Mouse (Mus musculus) stomach, embryonic 16.5 days (tissue): ENCODE data around the gene Stk19. TPM values are rescaled to one million over a fixed set of nuclear protein-coding genes. Genes with fewer than 3 reads are reported as not detected.

Experiments
- ATAC-seq: fragments of 200-750 bp; cut with Nextera tagmentation; 2 replicates; pipeline ENCODE4 v1.8.0; 2017; ENCODE audit warnings: moderate number of reproducible peaks, moderate TSS enrichment; ENCODE audit not compliant: insufficient read depth, low FRiP score
- H3K27ac ChIP-seq: fragments of 300-500 bp; sonication (generic); 2 replicates; pipeline ENCODE4 v1.5.1; 2014; ENCODE audit warnings: low read length
- H3K27me3 ChIP-seq: fragments of 300-500 bp; sonication (generic); 2 replicates; pipeline ENCODE4 v1.6.1; 2014; ENCODE audit warnings: low read length, control low read depth, mixed read lengths; ENCODE audit not compliant: control insufficient read depth, insufficient read depth
- H3K36me3 ChIP-seq: fragments of 300-500 bp; sonication (generic); 2 replicates; pipeline ENCODE4 v1.6.1; 2014; ENCODE audit warnings: low read length; ENCODE audit not compliant: control insufficient read depth, insufficient read depth
- H3K4me1 ChIP-seq: fragments of 300-500 bp; sonication (generic); 2 replicates; pipeline ENCODE4 v1.6.1; 2014; ENCODE audit warnings: low read length, control low read depth, mixed read lengths; ENCODE audit not compliant: control insufficient read depth, insufficient read depth
- H3K4me2 ChIP-seq: fragments of 300-500 bp; sonication (generic); 2 replicates; pipeline ENCODE4 v1.6.1; 2014; ENCODE audit warnings: low read depth, low read length, mixed read lengths
- H3K4me3 ChIP-seq: fragments of 300-500 bp; sonication (generic); replicated peaks from 2 replicates; pipeline ENCODE4 v1.5.1; 2014; ENCODE audit warnings: mild to moderate bottlenecking, low read length
- H3K9ac ChIP-seq: fragments of 300-500 bp; sonication (generic); 2 replicates; pipeline ENCODE4 v1.6.1; 2014; ENCODE audit warnings: low read length
- H3K9me3 ChIP-seq: fragments of 300-500 bp; sonication (generic); replicated peaks from 2 replicates; pipeline ENCODE4 v1.6.1; 2016; ENCODE audit warnings: low read length, control low read depth; ENCODE audit not compliant: control insufficient read depth
- WGBS: fragments of 180-500 bp; shearing (Covaris S2); extraction: QIAGEN DNeasy Blood & Tissue Kit; methylation state at CpG from one replicate; pipeline ENCODE4 v1.1.7; 2014; 5-methylcytosine and 5-hydroxymethylcytosine counted together
- polyA plus RNA-seq: library from polyadenylated mRNA; unstranded; fragments of >200 nt; fragmentation: Nextera tagmentation; extraction: Ambion mirVana; gene quantifications from 2 replicates; pipeline ENCODE4 v1.2.1, GENCODE M21; 2015

The Stk19 gene
- polyA plus RNA-seq, 1 experiment from 2014 or later, result 25.8 TPM

DNA sequence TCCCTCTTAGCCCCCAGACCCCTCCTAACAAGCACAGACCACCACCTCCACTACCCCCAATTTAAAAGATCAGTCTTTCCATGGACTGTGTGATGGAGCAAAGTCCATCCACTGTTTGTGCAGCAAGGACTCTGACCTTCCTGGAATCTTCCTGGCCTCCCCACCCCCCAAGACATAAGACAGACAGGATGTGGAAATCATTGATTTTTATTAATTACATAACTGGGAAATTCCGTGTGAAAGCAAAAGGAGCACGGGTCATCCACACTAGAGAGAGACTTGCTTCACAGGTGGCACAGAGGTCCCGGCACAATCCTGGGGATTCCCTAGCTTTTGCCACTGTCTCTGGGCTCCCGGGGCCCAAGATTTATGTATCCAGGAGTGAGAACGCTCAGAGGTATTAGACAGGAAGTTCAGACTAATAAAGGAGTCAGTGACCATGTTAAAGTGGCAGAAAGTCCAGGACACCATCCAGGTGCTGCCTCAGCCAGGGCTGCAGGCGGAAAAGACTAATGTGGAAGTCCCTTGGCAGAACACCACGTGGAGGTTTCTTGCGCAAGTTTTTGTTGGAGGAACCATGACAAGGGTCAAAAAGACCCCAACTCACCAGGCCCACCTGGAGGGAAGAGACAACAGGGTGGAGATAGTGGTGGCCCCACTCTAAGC lies 25.8 kb upstream of the Stk19 start, which contains the start of gene Cfb:
Cfb (minus strand) TSS at position 103 of the 666 bp plus-strand sequence.
- Histone ChIP-seq H3K4me1 (0 out of 2 replicates have a peak, but pooled peaks cover 7% of the 10 kb centered on the region), H3K4me3 (no peak within 1 kb of the TSS), H3K9ac (peak within 1 kb of the TSS; percentile 38; the same call in 1 of the 2 replicates), H3K36me3 (peaks cover 4% of the 10 kb centered on the region; the same call in 1 of the 2 replicates), H3K27ac (peak within 1 kb of the TSS; percentile 43; the same call in 1 of the 2 replicates), H3K4me2 (peak within 1 kb of the TSS; percentile 22), H3K9me3 (no peaks in the 10 kb centered on the region), H3K27me3 (no peaks in the 10 kb centered on the region)
- 39% methylated on average over 8 of the region's 8 CpGs for WGBS
- peak; percentile 45; the same call in 1 of the 2 replicates for ATAC-seq

DNA sequence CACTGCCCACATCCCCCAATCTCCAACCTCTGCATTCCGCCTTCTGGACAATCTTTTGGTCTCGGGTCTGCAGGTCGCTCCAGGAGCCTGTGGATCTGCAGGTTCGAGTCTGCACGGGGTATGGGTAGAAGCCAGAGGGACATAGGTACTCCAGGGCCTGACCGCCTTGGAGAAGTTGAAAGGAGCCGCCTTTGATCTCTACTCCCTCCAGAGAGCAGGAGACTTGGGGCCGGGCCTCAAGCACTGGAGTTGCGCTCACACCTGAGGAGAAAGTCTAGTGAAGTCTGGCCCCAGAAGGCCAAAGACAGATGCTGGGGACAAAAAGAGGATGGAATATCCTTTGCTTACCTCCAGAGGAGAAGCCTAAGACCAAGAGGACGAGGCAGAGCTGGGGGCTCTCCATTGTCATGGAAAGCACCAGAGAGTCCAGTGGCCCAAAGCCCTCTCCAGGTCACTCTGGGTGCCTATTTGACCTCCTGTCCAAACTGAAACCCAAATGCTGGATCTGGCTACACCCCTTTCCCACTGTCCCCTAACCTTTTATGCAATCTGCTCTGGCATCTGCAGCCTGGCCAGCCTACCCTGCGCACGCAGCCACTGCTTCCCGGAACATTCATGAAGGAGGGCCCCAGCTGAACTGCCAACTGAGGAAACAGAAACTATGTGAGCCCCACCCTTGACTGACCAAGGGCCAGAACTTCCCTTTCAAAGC lies 25.1 kb upstream of the Stk19 start:
- peak overlapping the region; percentile 43; the same call in 1 of the 2 replicates for H3K27ac ChIP-seq
- 57% methylated on average over 13 of the region's 13 CpGs for WGBS
- ATAC-seq, result peak; percentile 51; the same call in 1 of the 2 replicates
- H3K4me2 ChIP-seq, result peak overlapping the region; percentile 22
- peaks cover 4% of the 10 kb centered on the region; the same call in 1 of the 2 replicates for H3K36me3 ChIP-seq
- H3K4me1 ChIP-seq, result 0 out of 2 replicates have a peak, but pooled peaks cover 7% of the 10 kb centered on the region
- no peaks in the 10 kb centered on the region for H3K27me3 ChIP-seq
- H3K4me3 ChIP-seq, result no peak overlapping the region
- H3K9me3 ChIP-seq, result no peaks in the 10 kb centered on the region
- H3K9ac ChIP-seq, result peak overlapping the region; percentile 38; the same call in 1 of the 2 replicates

- H3K27ac ChIP-seq, result no peak overlapping the region
- no peaks in the 10 kb centered on the region for H3K27me3 ChIP-seq
- peaks cover 4% of the 10 kb centered on the region; the same call in 1 of the 2 replicates for H3K36me3 ChIP-seq
- 81% methylated on average over 9 of the region's 9 CpGs for WGBS
- H3K9me3 ChIP-seq, result no peaks in the 10 kb centered on the region
- H3K4me3 ChIP-seq, result no peak overlapping the region
- no peak overlapping the region for H3K9ac ChIP-seq
- H3K4me2 ChIP-seq, result no peak overlapping the region
- no peak for ATAC-seq
- H3K4me1 ChIP-seq, result 0 out of 2 replicates have a peak, but pooled peaks cover 7% of the 10 kb centered on the region
Observed at GRCm38 (mm10) chr17:34860514-34860913, 23.8 kb upstream of the Stk19 start.

DNA sequence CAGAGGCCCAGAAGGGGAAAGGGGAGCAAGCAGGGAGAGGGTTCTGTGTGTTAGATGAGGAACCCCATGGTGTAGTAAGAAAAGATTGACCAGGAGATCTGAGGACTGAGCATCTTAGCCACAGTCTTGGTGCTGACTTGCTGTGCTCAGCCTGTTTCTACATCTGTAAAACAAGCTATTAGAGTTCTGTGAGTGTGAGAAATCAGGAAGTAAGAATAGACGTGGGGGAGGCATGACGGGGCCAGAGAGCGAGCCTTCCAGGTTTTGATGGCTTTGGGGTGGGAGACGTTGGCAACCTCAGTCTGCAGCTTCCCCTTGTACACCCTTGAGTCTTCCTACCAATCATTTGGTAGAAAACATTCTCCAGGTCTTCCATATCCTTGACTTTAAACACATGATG lies 21.9 kb upstream of the Stk19 start:
- H3K27me3 ChIP-seq, result no peaks in the 10 kb centered on the region
- ATAC-seq, result no peak
- no peak overlapping the region for H3K9ac ChIP-seq
- H3K36me3 ChIP-seq, result peaks cover 4% of the 10 kb centered on the region; the same call in 1 of the 2 replicates
- no peak overlapping the region for H3K4me2 ChIP-seq
- WGBS, result 77% methylated on average over 4 of the region's 4 CpGs
- H3K27ac ChIP-seq, result no peak overlapping the region
- no peak overlapping the region for H3K4me3 ChIP-seq
- no peaks in the 10 kb centered on the region for H3K9me3 ChIP-seq
- H3K4me1 ChIP-seq, result 0 out of 2 replicates have a peak, but pooled peaks cover 7% of the 10 kb centered on the region

- Histone ChIP-seq H3K4me1 (peaks cover 8% of the 10 kb centered on the region), H3K4me3 (no peak overlapping the region), H3K4me2 (no peak overlapping the region), H3K27me3 (no peaks in the 10 kb centered on the region), H3K9me3 (no peaks in the 10 kb centered on the region), H3K27ac (no peak overlapping the region), H3K36me3 (peaks cover 8% of the 10 kb centered on the region; the same call in 1 of the 2 replicates), H3K9ac (no peak overlapping the region)
- ATAC-seq, result no peak
- WGBS, result 36% methylated on average over 3 of the region's 3 CpGs
Observed at GRCm38 (mm10) chr17:34855825-34856224, 19.1 kb upstream of the Stk19 start.

GRCm38 (mm10) chr17:34854761-34855160 lies 18.0 kb upstream of the Stk19 start:
- Histone ChIP-seq H3K4me3 (no peak overlapping the region), H3K4me2 (no peak overlapping the region), H3K27me3 (no peaks in the 10 kb centered on the region), H3K4me1 (peaks cover 10% of the 10 kb centered on the region), H3K27ac (no peak overlapping the region), H3K9me3 (no peaks in the 10 kb centered on the region), H3K36me3 (peaks cover 8% of the 10 kb centered on the region; the same call in 1 of the 2 replicates), H3K9ac (no peak overlapping the region)
- 75% methylated on average over 3 of the region's 3 CpGs for WGBS
- ATAC-seq, result no peak

DNA sequence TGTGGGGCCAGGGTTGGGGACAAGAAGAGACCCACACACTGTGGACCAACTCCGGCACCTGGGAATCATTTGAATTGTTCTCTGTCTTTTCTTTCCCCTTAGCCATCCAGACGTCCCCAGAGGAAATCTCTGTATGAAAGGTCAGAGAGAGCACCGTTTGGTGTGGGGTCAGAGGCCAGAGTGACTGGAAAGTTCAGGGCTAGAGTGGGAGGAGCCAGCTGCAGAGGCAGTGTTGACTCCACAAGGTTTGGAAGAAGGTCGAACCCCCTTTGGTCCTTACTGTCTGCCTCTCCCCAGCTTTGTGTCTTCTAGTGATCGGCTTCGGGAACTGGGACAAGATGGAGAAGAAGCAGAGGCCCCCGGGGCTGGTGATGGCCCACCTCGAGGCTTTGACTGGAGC lies 16.8 kb upstream of the Stk19 start:
- WGBS, result 72% methylated on average over 8 of the region's 8 CpGs
- no peak overlapping the region for H3K27ac ChIP-seq
- H3K9me3 ChIP-seq, result no peaks in the 10 kb centered on the region
- no peaks in the 10 kb centered on the region for H3K27me3 ChIP-seq
- no peak overlapping the region for H3K4me3 ChIP-seq
- H3K4me1 ChIP-seq, result peaks cover 16% of the 10 kb centered on the region
- ATAC-seq, result no peak
- H3K36me3 ChIP-seq, result peaks cover 8% of the 10 kb centered on the region; the same call in 1 of the 2 replicates
- no peak overlapping the region for H3K9ac ChIP-seq
- no peak overlapping the region for H3K4me2 ChIP-seq

- Histone ChIP-seq H3K9me3 (no peaks in the 10 kb centered on the region), H3K36me3 (0 out of 2 replicates have a peak, but pooled peaks cover 15% of the 10 kb centered on the region), H3K27me3 (no peaks in the 10 kb centered on the region), H3K4me3 (peak overlapping the region; percentile 84), H3K4me1 (peaks cover 16% of the 10 kb centered on the region), H3K27ac (peak overlapping the region; percentile 25; the same call in 1 of the 2 replicates), H3K4me2 (peak overlapping the region; percentile 70), H3K9ac (peak overlapping the region; percentile 95)
- no peak for ATAC-seq
- under 1% methylated on average over 25 of the region's 25 CpGs for WGBS
Observed at GRCm38 (mm10) chr17:34850517-34851125, 13.9 kb upstream of the Stk19 start.
